Mouse (Mus musculus) naive thymus-derived CD4-positive, alpha-beta T cell, adult 2 months (primary cell): ENCODE measurements around the gene Spopl.
"Not testable (repeated sequence)": the region's sequence is repeated elsewhere in the genome, so short reads cannot be mapped to it uniquely, and the experiment has no call there.

Source experiments
- DNase-seq: peaks from one replicate; pipeline ENCODE4 v3.0.0-alpha.2; 2011; ENCODE audit warnings: low read depth

Spopl gene

GRCm38 (mm10) chr2:23571302-23572156 lies at the start of gene Spopl:
TSS of gene Spopl (minus strand) at chr2:23572106.
- DNase-seq = peak; percentile 83

- DNase-seq = no peak
Observed at GRCm38 (mm10) chr2:23620128-23620527, 48.2 kb upstream of the Spopl start.

GRCm38 (mm10) chr2:23617989-23618388 lies 46.1 kb upstream of the Spopl start:
- no peak for DNase-seq

- no peak for DNase-seq
Observed at GRCm38 (mm10) chr2:23605391-23605790, 33.5 kb upstream of the Spopl start.

GRCm38 (mm10) chr2:23588769-23589168 lies 16.9 kb upstream of the Spopl start:
- DNase-seq = no peak

GRCm38 (mm10) chr2:23572157-23572532 lies 239 bp upstream of the Spopl start:
- not testable (repeated sequence) for DNase-seq

GRCm38 (mm10) chr2:23570563-23570962 lies 1.3 kb downstream of the Spopl start:
- no peak for DNase-seq

- DNase-seq = no peak
Observed at GRCm38 (mm10) chr2:23568775-23569174, 3.1 kb downstream of the Spopl start.

- DNase-seq = no peak
Observed at GRCm38 (mm10) chr2:23565081-23565801, 6.7 kb downstream of the Spopl start.

GRCm38 (mm10) chr2:23562898-23563297 lies 9.0 kb downstream of the Spopl start:
- DNase-seq = no peak

GRCm38 (mm10) chr2:23559186-23559585 lies 12.7 kb downstream of the Spopl start:
- no peak for DNase-seq

- DNase-seq = no peak
Observed at GRCm38 (mm10) chr2:23551235-23551634, 20.7 kb downstream of the Spopl start.

GRCm38 (mm10) chr2:23547220-23547619 lies 24.7 kb downstream of the Spopl start:
- no peak for DNase-seq

GRCm38 (mm10) chr2:23539967-23540366 lies 31.9 kb downstream of the Spopl start:
- DNase-seq = peak; percentile 6

- DNase-seq = not testable (repeated sequence)
Observed at GRCm38 (mm10) chr2:23527717-23528116, 44.2 kb downstream of the Spopl start.

- no peak for DNase-seq
Observed at GRCm38 (mm10) chr2:23505141-23505540, 66.8 kb downstream of the Spopl start.

- DNase-seq = no peak
Observed at GRCm38 (mm10) chr2:23481715-23482114, 90.2 kb downstream of the Spopl start.

GRCm38 (mm10) chr2:23467471-23467870 lies 104.4 kb downstream of the Spopl start:
- no peak for DNase-seq

- no peak for DNase-seq
Observed at GRCm38 (mm10) chr2:23457452-23457851, 114.5 kb downstream of the Spopl start.
